Mouse (Mus musculus): ENCODE data around the gene Phtf1.

DNA sequence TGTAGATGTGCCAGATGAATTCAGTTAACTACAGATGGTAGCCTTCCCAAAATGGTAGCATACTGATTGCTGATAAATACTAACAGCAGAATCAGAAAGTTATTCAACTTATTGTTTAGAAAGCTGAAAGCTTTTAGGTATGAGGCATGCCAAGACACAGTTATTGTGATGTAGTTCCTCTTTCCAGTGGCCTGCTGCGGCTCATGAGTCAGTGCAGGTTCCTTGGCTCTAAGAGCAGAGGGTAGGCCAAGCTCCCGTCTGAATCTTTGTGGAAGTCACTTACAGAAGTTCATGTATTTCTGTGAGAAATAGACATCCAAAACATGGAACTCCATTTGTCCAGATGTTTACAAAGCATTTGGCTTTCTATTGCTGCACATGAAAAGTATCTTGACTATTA is 44.1 kb downstream of the Phtf1 start:
- TF ChIP-seq CTCF (IDR thresholded peaks at IDR 0.05; ENCODE audit: borderline replicate concordance, control insufficient read depth, extremely low read depth, insufficient read depth, low read length, poor library complexity) (no peak), POLR2A (IDR thresholded peaks at IDR 0.05; ENCODE audit: control insufficient read depth, extremely low read depth, insufficient read depth, low read length, poor library complexity) (no peak)

Measured in thymus, adult 2 months (tissue).